Mouse (Mus musculus) liver, embryonic 15.5 days (tissue): ENCODE measurements around the gene 5730596B20Rik. TPM values are rescaled to one million over a fixed set of nuclear protein-coding genes. Genes with fewer than 3 reads are reported as not detected.

Experiments used
- ATAC-seq: fragments of 200-750 bp; cut with Nextera tagmentation; 2 replicates; pipeline ENCODE4 v1.8.0; 2017; ENCODE audit warnings: moderate number of reproducible peaks, mild to moderate bottlenecking, moderate library complexity; ENCODE audit not compliant: insufficient read depth
- H3K27ac ChIP-seq: fragments of 300-500 bp; sonication (generic); replicated peaks from 2 replicates; pipeline ENCODE4 v1.5.1; 2015; ENCODE audit warnings: mild to moderate bottlenecking, inconsistent platforms
- H3K27me3 ChIP-seq: fragments of 300-500 bp; sonication (generic); 2 replicates; pipeline ENCODE4 v1.6.1; 2015; ENCODE audit warnings: mild to moderate bottlenecking, inconsistent platforms
- H3K36me3 ChIP-seq: fragments of 300-500 bp; sonication (generic); replicated peaks from 2 replicates; pipeline ENCODE4 v1.6.1; 2015; ENCODE audit warnings: moderate library complexity, mild to moderate bottlenecking, inconsistent platforms
- H3K4me1 ChIP-seq: fragments of 300-500 bp; sonication (generic); replicated peaks from 2 replicates; pipeline ENCODE4 v1.6.1; 2015; ENCODE audit warnings: inconsistent platforms
- H3K4me2 ChIP-seq: fragments of 300-500 bp; sonication (generic); 2 replicates; pipeline ENCODE4 v1.6.1; 2015; ENCODE audit warnings: moderate library complexity, mild to moderate bottlenecking, inconsistent platforms
- H3K4me3 ChIP-seq: fragments of 300-500 bp; sonication (generic); replicated peaks from 2 replicates; pipeline ENCODE4 v1.5.1; 2015; ENCODE audit warnings: mild to moderate bottlenecking, inconsistent platforms
- H3K9ac ChIP-seq: fragments of 300-500 bp; sonication (generic); 2 replicates; pipeline ENCODE4 v1.6.1; 2015; ENCODE audit warnings: moderate library complexity, mild to moderate bottlenecking, inconsistent platforms
- H3K9me3 ChIP-seq: fragments of 300-500 bp; sonication (generic); replicated peaks from 2 replicates; pipeline ENCODE4 v1.6.1; 2016; ENCODE audit warnings: inconsistent platforms
- WGBS: fragments of 180-500 bp; shearing (Covaris S2); methylation state at CpG from one replicate; pipeline ENCODE4 v1.1.7; 2015; ENCODE audit warnings: mixed read lengths; ENCODE audit not compliant: insufficient replicate concordance; 5-methylcytosine and 5-hydroxymethylcytosine counted together
- polyA plus RNA-seq: library from polyadenylated mRNA; unstranded; fragments of >200 nt; fragmentation: Nextera tagmentation; extraction: Ambion mirVana; gene quantifications from 2 replicates; pipeline ENCODE4 v1.2.1, GENCODE M21; 2015

The 5730596B20Rik gene
- polyA plus RNA-seq, 1 experiment from 2014 or later: 0.05 TPM

- no peaks in the 10 kb centered on the region for H3K9me3 ChIP-seq
- H3K4me2 ChIP-seq: no peak overlapping the region
- 56% methylated on average over 1 of the region's 1 CpGs for WGBS
- H3K4me3 ChIP-seq: no peak overlapping the region
- H3K4me1 ChIP-seq: no peaks in the 10 kb centered on the region; the same call in none of the 2 replicates
- no peak for ATAC-seq
- H3K27ac ChIP-seq: no peak overlapping the region
- H3K9ac ChIP-seq: no peak overlapping the region
- no peaks in the 10 kb centered on the region for H3K36me3 ChIP-seq
- peaks cover 100% of the 10 kb centered on the region for H3K27me3 ChIP-seq
Observed at GRCm38 (mm10) chr6:52201269-52201668, 24.0 kb downstream of the 5730596B20Rik start.

- Histone ChIP-seq H3K9ac (no peak overlapping the region), H3K4me3 (peak overlapping the region; percentile 50; the same call in 1 of the 2 replicates), H3K4me1 (no peaks in the 10 kb centered on the region; the same call in none of the 2 replicates), H3K27me3 (peaks cover 100% of the 10 kb centered on the region), H3K36me3 (no peaks in the 10 kb centered on the region), H3K27ac (no peak overlapping the region), H3K4me2 (no peak overlapping the region), H3K9me3 (no peaks in the 10 kb centered on the region)
- 35% methylated on average over 22 of the region's 22 CpGs for WGBS
- ATAC-seq: no peak
Observed at GRCm38 (mm10) chr6:52202362-52203120, 25.2 kb downstream of the 5730596B20Rik start.

GRCm38 (mm10) chr6:52203121-52203370 is 25.7 kb downstream of the 5730596B20Rik start:
- H3K27ac ChIP-seq: no peak overlapping the region
- no peaks in the 10 kb centered on the region for H3K9me3 ChIP-seq
- WGBS: 9% methylated on average over 10 of the region's 10 CpGs
- H3K9ac ChIP-seq: no peak overlapping the region
- H3K27me3 ChIP-seq: peaks cover 100% of the 10 kb centered on the region
- peak overlapping the region; percentile 50 for H3K4me3 ChIP-seq
- peak overlapping the region; percentile 61 for H3K4me2 ChIP-seq
- no peak for ATAC-seq
- no peaks in the 10 kb centered on the region for H3K36me3 ChIP-seq
- H3K4me1 ChIP-seq: no peaks in the 10 kb centered on the region; the same call in none of the 2 replicates

- Histone ChIP-seq H3K9ac (peak overlapping the region; percentile 21; the same call in 1 of the 2 replicates), H3K36me3 (no peaks in the 10 kb centered on the region), H3K9me3 (no peaks in the 10 kb centered on the region), H3K4me3 (peak overlapping the region; percentile 50), H3K4me2 (peak overlapping the region; percentile 61), H3K4me1 (peaks cover 4% of the 10 kb centered on the region), H3K27me3 (peaks cover 100% of the 10 kb centered on the region), H3K27ac (no peak overlapping the region)
- no peak for ATAC-seq
- 2% methylated on average over 45 of the region's 46 CpGs for WGBS
Observed at GRCm38 (mm10) chr6:52203371-52204049, 26.2 kb downstream of the 5730596B20Rik start.

- Histone ChIP-seq H3K4me1 (peaks cover 4% of the 10 kb centered on the region), H3K9me3 (no peaks in the 10 kb centered on the region), H3K27me3 (peaks cover 100% of the 10 kb centered on the region), H3K27ac (no peak within 1 kb of the TSS), H3K4me3 (peak within 1 kb of the TSS; percentile 50), H3K36me3 (no peaks in the 10 kb centered on the region), H3K4me2 (peak within 1 kb of the TSS; percentile 61), H3K9ac (peak within 1 kb of the TSS; percentile 21; the same call in 1 of the 2 replicates)
- no peak for ATAC-seq
- under 1% methylated on average over 65 of the region's 65 CpGs for WGBS
Observed at GRCm38 (mm10) chr6:52204050-52204752, 26.9 kb downstream of the 5730596B20Rik start, which contains the start of gene Hoxa5. TSS of gene Hoxa5 (minus strand) at chr6:52204587.

GRCm38 (mm10) chr6:52205221-52205620 is 27.9 kb downstream of the 5730596B20Rik start:
- H3K36me3 ChIP-seq: no peaks in the 10 kb centered on the region
- peaks cover 100% of the 10 kb centered on the region for H3K27me3 ChIP-seq
- no peak overlapping the region for H3K4me2 ChIP-seq
- no peak overlapping the region for H3K4me3 ChIP-seq
- no peak for ATAC-seq
- H3K4me1 ChIP-seq: peaks cover 4% of the 10 kb centered on the region
- no peaks in the 10 kb centered on the region for H3K9me3 ChIP-seq
- H3K27ac ChIP-seq: no peak overlapping the region
- H3K9ac ChIP-seq: no peak overlapping the region
- WGBS: 30% methylated on average over 14 of the region's 14 CpGs

GRCm38 (mm10) chr6:52205638-52206621 is 28.6 kb downstream of the 5730596B20Rik start:
- no peak overlapping the region for H3K4me3 ChIP-seq
- no peak overlapping the region for H3K4me2 ChIP-seq
- H3K27me3 ChIP-seq: peaks cover 100% of the 10 kb centered on the region
- no peaks in the 10 kb centered on the region for H3K36me3 ChIP-seq
- H3K27ac ChIP-seq: no peak overlapping the region
- peaks cover 4% of the 10 kb centered on the region for H3K4me1 ChIP-seq
- H3K9me3 ChIP-seq: no peaks in the 10 kb centered on the region
- no peak overlapping the region for H3K9ac ChIP-seq
- no peak for ATAC-seq
- WGBS: 29% methylated on average over 55 of the region's 55 CpGs

- H3K4me2 ChIP-seq: no peak overlapping the region
- no peak overlapping the region for H3K27ac ChIP-seq
- H3K4me3 ChIP-seq: no peak overlapping the region
- no peak overlapping the region for H3K9ac ChIP-seq
- WGBS: 28% methylated on average over 4 of the region's 4 CpGs
- no peak for ATAC-seq
- no peaks in the 10 kb centered on the region for H3K9me3 ChIP-seq
- H3K36me3 ChIP-seq: no peaks in the 10 kb centered on the region
- peaks cover 7% of the 10 kb centered on the region for H3K4me1 ChIP-seq
- peaks cover 100% of the 10 kb centered on the region for H3K27me3 ChIP-seq
Observed at GRCm38 (mm10) chr6:52206882-52207683, 29.8 kb downstream of the 5730596B20Rik start.

- Histone ChIP-seq H3K9me3 (no peaks in the 10 kb centered on the region), H3K9ac (no peak overlapping the region), H3K27me3 (peaks cover 100% of the 10 kb centered on the region), H3K36me3 (no peaks in the 10 kb centered on the region), H3K4me3 (no peak overlapping the region), H3K4me2 (no peak overlapping the region), H3K4me1 (peaks cover 9% of the 10 kb centered on the region), H3K27ac (no peak overlapping the region)
- no peak for ATAC-seq
Observed at GRCm38 (mm10) chr6:52207684-52207976, 30.3 kb downstream of the 5730596B20Rik start.
